Mouse (Mus musculus): ENCODE data around the gene Samd4b. TPM values are rescaled to one million over a fixed set of nuclear protein-coding genes. Genes with fewer than 3 reads are reported as not detected.
A peak's percentile ranks its signal among the peaks of the same experiment; 100 is the strongest.
"Not testable (repeated sequence)": the region's sequence is repeated elsewhere in the genome, so short reads cannot be mapped to it uniquely, and the experiment has no call there.

The Samd4b gene
- total RNA-seq (2022) = 10 to 100 TPM in 2 of 4 experiments, 1 to 10 TPM in 2; 8.9 to 11.9 (median 10.1) TPM

DNA sequence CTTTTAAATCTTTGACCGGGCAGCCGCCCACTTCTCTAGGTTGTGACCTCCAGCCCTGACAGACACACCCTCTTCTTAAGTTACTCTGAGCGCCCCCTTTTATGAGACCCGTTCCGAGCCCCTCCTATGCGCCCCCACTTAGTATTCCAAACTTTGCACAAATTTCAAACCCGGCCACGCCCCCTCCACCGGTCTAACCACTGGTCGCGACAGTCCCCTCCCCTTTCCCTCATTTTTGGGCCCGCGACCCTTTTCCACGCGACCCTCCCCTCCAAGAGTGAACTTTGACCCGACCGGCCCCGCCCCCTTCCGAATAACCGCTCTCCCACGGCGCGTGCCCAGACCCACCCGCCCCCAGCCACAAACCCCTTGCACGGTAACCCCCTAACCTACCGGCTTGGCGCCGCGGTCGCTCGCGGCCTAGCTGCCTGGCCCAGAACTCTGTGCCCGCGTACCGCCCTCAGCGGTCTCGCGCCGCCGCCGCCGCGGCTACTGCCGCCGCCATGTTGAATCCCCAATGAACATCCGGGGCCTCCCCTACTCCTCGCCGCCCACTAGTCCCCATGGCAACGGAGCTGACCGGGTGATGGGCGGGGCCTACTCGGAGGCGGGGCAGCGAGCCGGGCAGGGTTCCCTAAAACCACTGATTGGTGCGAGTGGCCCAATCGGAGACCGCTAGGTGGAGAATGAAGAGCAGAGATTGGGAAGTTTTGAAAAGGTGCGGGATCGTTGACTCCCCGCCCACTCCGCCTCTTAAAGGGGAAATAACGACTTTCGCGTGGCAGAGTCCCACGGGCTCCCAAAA, at the start of gene Samd4b, which contains the start of gene Pak4:
Samd4b (minus strand) TSS at position 503 of the 805 bp plus-strand sequence.
Pak4 (minus strand) TSS at position 544 of the 805 bp plus-strand sequence.
- peak; percentile 98 for DNase-seq (ENCODE audit: low spot score in 2 of 2)

- no peak for DNase-seq (ENCODE audit: low spot score in 2 of 2)
Observed at GRCm38 (mm10) chr7:28647016-28647415, 49.1 kb upstream of the Samd4b start.

DNA sequence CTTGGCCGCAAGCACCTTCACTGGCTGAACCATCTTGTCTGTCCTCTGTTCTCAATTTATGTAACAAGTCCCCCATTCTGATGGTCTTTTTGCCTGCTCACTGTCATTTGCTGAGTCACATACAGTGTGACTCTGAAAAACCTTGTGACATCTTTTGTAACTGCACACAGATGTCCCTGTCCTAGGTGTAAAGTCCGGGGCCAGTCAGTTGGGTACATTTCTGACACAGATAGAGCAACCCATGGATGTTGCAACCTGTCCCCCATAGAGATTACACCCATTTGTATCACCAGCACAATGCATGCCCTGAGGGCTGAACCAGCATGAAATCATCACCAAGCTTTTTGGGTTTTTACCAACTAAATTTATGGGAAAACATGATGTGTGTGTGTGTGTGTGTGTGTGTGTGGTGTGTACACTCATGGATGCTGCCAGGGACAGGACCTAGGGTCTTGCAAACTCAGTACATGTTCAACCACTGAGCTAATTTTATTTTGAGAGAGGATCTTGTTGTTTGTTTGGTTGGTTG, 48.1 kb upstream of the Samd4b start:
- no peak for DNase-seq (ENCODE audit: low spot score in 2 of 2)

GRCm38 (mm10) chr7:28645366-28645765, 47.4 kb upstream of the Samd4b start:
- no peak for DNase-seq (ENCODE audit: low spot score in 2 of 2)

GRCm38 (mm10) chr7:28641546-28641945, 43.6 kb upstream of the Samd4b start:
- DNase-seq (ENCODE audit: low spot score in 2 of 2) = no peak

GRCm38 (mm10) chr7:28637511-28637910, 39.6 kb upstream of the Samd4b start:
- no peak for DNase-seq (ENCODE audit: low spot score in 2 of 2)

DNA sequence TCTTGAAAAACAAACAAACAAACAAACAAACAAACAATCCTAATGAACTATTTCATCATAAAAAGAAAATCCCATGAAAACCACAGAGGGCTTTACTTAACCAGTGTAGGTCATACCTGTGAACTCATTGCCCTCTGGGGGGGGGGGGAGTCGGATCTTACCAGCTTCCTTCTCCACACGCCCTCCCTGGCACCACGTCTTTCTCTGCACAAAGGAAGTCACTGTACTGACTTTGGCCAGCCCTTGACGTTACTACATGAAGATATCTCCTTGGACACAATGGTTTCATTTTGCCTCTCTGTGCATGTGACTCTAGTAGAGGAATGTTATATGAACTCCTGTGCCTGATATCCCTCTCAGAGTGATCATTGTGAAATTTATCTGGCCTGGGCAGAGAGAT, 36.2 kb upstream of the Samd4b start:
- no peak for DNase-seq (ENCODE audit: low spot score in 2 of 2)

GRCm38 (mm10) chr7:28631073-28631472, 33.1 kb upstream of the Samd4b start, which contains the start of gene Acp7:
Gene Acp7 (minus strand): TSS chr7:28631332.
- no peak for DNase-seq (ENCODE audit: low spot score in 2 of 2)

DNA sequence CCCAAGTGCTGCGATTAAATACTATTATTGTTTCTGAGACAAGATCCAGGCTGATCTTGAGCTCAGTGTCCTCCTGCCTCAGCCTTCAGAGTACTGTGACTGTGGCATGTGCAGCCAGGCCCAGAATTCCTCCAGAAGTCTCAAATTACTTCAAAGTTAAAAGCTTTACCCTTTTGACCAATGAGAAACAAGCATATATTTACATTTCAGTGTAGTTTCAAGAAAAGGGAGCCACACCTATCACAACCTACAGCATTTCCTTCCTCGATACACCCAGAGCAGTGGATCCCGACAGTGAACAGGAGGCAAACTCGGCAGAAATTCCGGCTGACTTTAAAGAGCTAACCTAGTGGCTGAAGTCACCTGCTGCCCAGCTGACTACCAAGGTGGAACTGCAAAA, 26.8 kb upstream of the Samd4b start:
- DNase-seq (ENCODE audit: low spot score in 2 of 2) = no peak

- DNase-seq (ENCODE audit: low spot score in 2 of 2) = no peak
Observed at GRCm38 (mm10) chr7:28619098-28619715, 21.3 kb upstream of the Samd4b start.

GRCm38 (mm10) chr7:28605951-28606350, 8.0 kb upstream of the Samd4b start:
- DNase-seq (ENCODE audit: low spot score in 2 of 2) = no peak

DNA sequence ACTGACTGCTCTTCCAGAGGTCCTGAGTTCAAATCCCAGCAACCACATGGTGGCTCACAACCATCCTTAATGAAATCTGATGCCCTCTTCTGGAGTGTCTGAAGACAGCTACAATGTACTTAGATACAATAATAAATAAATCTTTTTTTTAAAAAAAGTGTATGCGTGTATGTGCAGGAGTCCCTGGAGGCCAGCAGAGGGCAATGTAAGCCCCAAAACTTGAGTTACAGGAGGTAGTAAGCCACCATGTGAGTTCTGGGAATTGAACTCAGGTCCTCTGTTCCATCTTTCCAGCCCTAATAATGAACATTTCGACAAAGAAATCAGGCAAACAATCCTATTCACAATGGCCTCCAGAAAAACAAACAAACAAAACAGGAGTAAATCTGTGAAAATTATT, 5.8 kb upstream of the Samd4b start:
- DNase-seq (ENCODE audit: low spot score in 2 of 2) = not testable (repeated sequence)

GRCm38 (mm10) chr7:28603136-28603535, 5.2 kb upstream of the Samd4b start:
- DNase-seq (ENCODE audit: low spot score in 2 of 2) = no peak

- peak; percentile 7 to 27 for DNase-seq (ENCODE audit: low spot score in 2 of 2)
Observed at GRCm38 (mm10) chr7:28601668-28602067, 3.7 kb upstream of the Samd4b start.

GRCm38 (mm10) chr7:28601029-28601428, 3.1 kb upstream of the Samd4b start:
- DNase-seq (ENCODE audit: low spot score in 2 of 2) = no peak

DNA sequence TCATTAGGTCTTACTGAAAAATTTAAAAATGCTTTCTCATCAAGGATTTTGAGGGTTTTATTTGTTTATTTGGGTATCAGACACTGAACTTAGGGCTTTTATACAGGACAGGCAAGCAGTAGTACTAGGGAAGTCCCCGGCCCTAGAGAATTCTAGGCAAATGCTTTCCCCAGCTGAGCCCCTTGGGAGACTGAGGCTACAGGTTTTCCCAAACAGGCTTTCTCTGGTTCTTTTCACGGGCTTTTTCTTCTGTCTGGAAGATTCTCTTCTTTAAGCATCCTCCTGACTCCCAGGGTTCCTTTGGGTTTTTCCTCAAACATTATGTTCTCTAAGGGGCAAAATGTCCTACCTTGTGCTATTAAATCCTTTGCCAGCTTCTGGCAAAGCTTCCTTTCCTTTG, 1.0 kb upstream of the Samd4b start:
- DNase-seq (ENCODE audit: low spot score in 2 of 2) = no peak

GRCm38 (mm10) chr7:28597277-28597570, 720 bp downstream of the Samd4b start:
- no peak for DNase-seq (ENCODE audit: low spot score in 2 of 2)

GRCm38 (mm10) chr7:28596436-28597276, 1.3 kb downstream of the Samd4b start:
- DNase-seq (ENCODE audit: low spot score in 2 of 2) = no peak

DNA sequence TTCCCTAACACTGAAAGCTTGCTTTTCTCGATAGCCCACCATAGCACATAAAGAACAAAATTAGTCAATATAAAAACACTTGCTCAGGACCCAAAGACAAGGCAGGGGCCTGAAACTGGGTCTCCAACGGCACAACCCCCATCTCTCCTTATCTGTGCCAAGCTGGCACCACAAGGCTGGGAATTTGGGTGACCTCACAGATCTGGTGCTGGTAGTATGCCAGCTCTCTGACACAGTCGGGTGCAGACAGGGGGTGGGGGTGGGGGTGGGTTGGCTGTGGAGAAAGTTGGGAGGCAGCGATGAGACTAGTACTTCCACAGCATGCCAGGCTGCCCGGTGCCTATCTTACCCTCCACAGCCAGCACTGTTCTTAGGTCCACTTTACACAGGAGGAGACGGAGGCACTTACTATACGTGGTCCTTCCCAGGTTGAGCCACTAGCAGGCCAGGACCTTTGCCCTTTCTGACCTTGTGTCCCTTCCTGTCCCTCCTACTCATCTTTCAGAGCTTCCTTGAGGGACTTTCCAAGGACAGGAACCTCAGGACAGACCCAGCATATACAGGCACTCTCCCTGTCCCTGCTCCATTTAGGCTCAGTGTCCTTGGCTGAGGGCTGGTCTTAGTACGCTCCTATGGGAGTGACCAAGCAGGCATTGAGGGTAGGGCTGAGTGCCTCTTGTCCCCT, 2.1 kb downstream of the Samd4b start:
- no peak for DNase-seq (ENCODE audit: low spot score in 2 of 2)

DNA sequence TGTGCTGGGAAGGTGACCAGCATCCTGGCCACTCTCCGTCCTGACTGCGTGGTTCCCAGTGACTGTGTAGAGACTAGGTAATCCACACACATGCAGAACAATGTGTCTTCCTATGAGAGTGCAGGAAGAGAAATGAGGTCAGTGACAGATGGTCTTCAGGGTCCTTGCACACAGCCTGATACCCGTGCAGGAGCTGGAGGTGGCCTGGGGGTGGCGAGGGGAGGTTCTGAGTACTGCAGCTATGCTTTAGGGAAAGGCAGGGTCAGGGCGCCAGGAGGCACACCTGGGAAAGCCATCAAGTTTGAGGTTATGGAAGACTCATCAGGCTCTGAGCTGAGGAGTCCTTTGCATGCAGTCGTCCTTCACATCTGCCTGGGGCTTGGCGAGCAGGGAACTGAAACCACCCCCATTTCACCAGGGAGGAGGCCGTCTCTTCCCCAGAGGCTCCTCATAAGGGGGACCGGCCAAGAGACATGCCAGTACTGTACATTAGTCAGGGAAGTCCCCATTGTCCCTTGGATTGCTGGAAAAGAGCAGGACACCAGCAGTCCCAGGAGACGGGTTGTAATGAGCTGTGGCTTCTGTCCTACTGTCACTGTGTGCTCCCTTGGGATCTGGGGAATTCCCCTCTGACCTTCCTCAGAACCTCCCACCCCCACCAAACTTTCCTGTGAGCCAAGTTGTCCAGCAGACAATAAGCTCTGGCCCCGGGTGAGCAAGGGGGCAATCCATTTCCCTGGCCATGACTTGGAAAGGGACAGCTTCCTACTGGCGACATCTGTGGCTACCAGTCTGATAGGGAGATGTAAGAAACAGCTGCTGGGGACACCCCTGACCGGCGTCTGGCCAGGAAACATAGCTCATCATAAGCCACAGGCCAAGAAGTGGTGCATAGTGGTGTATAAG, 4.5 kb downstream of the Samd4b start:
- DNase-seq (ENCODE audit: low spot score in 2 of 2) = peak in 1 of 2 experiments; percentile 43
